Mouse (Mus musculus) neutrophil, adult 5-6 weeks (primary cell): ENCODE measurements around the gene Spata31d1a. TPM values are rescaled to one million over a fixed set of nuclear protein-coding genes. Genes with fewer than 3 reads are reported as not detected.

Experiments
- ATAC-seq: fragments of 151-379, 151-347 bp; 2 replicates; pipeline ENCODE4 v1.8.0; 2017; ENCODE audit warnings: mild to moderate bottlenecking, moderate TSS enrichment; ENCODE audit not compliant: insufficient number of reproducible peaks, poor library complexity, low FRiP score, severe bottlenecking; ENCODE audit errors: extremely low read depth
- total RNA-seq: library from RNA; stranded (forward); fragments of 200-1000 nt; gene quantifications from 2 replicates; pipeline ENCODE4 v1.2.3, GENCODE M21; 2017

Spata31d1a gene
- total RNA-seq, 1 experiment from 2014 or later: not detected

GRCm38 (mm10) chr13:59674215-59674614, 35.9 kb downstream of the Spata31d1a start:
- ATAC-seq: no peak

GRCm38 (mm10) chr13:59673597-59673996, 36.5 kb downstream of the Spata31d1a start:
- ATAC-seq: no peak

- ATAC-seq: no peak
These were observed 37.9 kb downstream of the Spata31d1a start for GRCm38 (mm10) chr13:59672248-59672647.

GRCm38 (mm10) chr13:59671521-59671920, 38.6 kb downstream of the Spata31d1a start:
- no peak for ATAC-seq

- ATAC-seq: no peak
These were observed 40.2 kb downstream of the Spata31d1a start for GRCm38 (mm10) chr13:59669946-59670345.

- ATAC-seq: peak; percentile 53
These were observed 41.5 kb downstream of the Spata31d1a start for GRCm38 (mm10) chr13:59668501-59669093.

GRCm38 (mm10) chr13:59667763-59668162, 42.4 kb downstream of the Spata31d1a start:
- ATAC-seq: no peak

- ATAC-seq: no peak
These were observed 46.0 kb downstream of the Spata31d1a start for GRCm38 (mm10) chr13:59663939-59664712.

- ATAC-seq: no peak
These were observed 48.2 kb downstream of the Spata31d1a start for GRCm38 (mm10) chr13:59661966-59662365.

GRCm38 (mm10) chr13:59661387-59661786, 48.7 kb downstream of the Spata31d1a start:
- ATAC-seq: no peak

- ATAC-seq: no peak
These were observed 49.8 kb downstream of the Spata31d1a start for GRCm38 (mm10) chr13:59660371-59660770.

- no peak for ATAC-seq
These were observed 52.3 kb downstream of the Spata31d1a start for GRCm38 (mm10) chr13:59657781-59658180.

GRCm38 (mm10) chr13:59656975-59657388, 53.1 kb downstream of the Spata31d1a start:
- ATAC-seq: no peak

- ATAC-seq: peak; percentile 49
These were observed 53.8 kb downstream of the Spata31d1a start for GRCm38 (mm10) chr13:59656316-59656832.

GRCm38 (mm10) chr13:59655718-59656315, 54.3 kb downstream of the Spata31d1a start:
- no peak for ATAC-seq

- no peak for ATAC-seq
These were observed 55.7 kb downstream of the Spata31d1a start for GRCm38 (mm10) chr13:59654465-59654864.

GRCm38 (mm10) chr13:59653136-59653535, 57.0 kb downstream of the Spata31d1a start:
- ATAC-seq: no peak

- ATAC-seq: no peak
These were observed 57.5 kb downstream of the Spata31d1a start for GRCm38 (mm10) chr13:59652651-59653050.
